Mouse (Mus musculus) hindbrain, embryonic 16.5 days (tissue): ENCODE measurements at regions not wholly inside any gene's neighbourhood (a gene's known extent, or its start where the extent isn't known, plus 50 kb on each side); places are given as distances from the start of the nearest gene placed in this dataset.
A peak's percentile ranks its signal among the peaks of the same experiment; 100 is the strongest.

Experiments
- ATAC-seq: fragments of 200-750 bp; cut with Nextera tagmentation; 2 replicates; pipeline ENCODE4 v1.8.0; 2017; ENCODE audit warnings: moderate TSS enrichment, moderate library complexity
- H3K27ac ChIP-seq: fragments of 300-500 bp; sonication (generic); 2 replicates; pipeline ENCODE4 v1.5.1; 2014; ENCODE audit warnings: low read depth, mild to moderate bottlenecking, control low read depth, low read length, moderate library complexity
- H3K27me3 ChIP-seq: fragments of 300-500 bp; sonication (generic); replicated peaks from 2 replicates; pipeline ENCODE4 v1.6.1; 2014; ENCODE audit warnings: low read length; ENCODE audit not compliant: control insufficient read depth, insufficient read depth
- H3K36me3 ChIP-seq: fragments of 300-500 bp; sonication (generic); 2 replicates; pipeline ENCODE4 v1.6.1; 2014; ENCODE audit warnings: mild to moderate bottlenecking, low read length, moderate library complexity, mixed read lengths; ENCODE audit not compliant: control insufficient read depth, insufficient read depth
- H3K4me1 ChIP-seq: fragments of 300-500 bp; sonication (generic); 2 replicates; pipeline ENCODE4 v1.6.1; 2014; ENCODE audit warnings: low read depth, low read length; ENCODE audit not compliant: control insufficient read depth, insufficient read depth
- H3K4me2 ChIP-seq: fragments of 300-500 bp; sonication (generic); 2 replicates; pipeline ENCODE4 v1.6.1; 2014; ENCODE audit warnings: mild to moderate bottlenecking, low read length, control low read depth, moderate library complexity
- H3K4me3 ChIP-seq: fragments of 300-500 bp; sonication (generic); 2 replicates; pipeline ENCODE4 v1.5.1; 2014; ENCODE audit warnings: mild to moderate bottlenecking, low read length, control low read depth, moderate library complexity
- H3K9ac ChIP-seq: fragments of 300-500 bp; sonication (generic); 2 replicates; pipeline ENCODE4 v1.6.1; 2014; ENCODE audit warnings: low read depth, mild to moderate bottlenecking, control low read depth, low read length, moderate library complexity
- H3K9me3 ChIP-seq: fragments of 300-500 bp; sonication (generic); 2 replicates; pipeline ENCODE4 v1.6.1; 2014; ENCODE audit warnings: mild to moderate bottlenecking, low read length, moderate library complexity; ENCODE audit not compliant: control insufficient read depth
- WGBS: fragments of 180-500 bp; shearing (Covaris S2); extraction: QIAGEN DNeasy Blood & Tissue Kit; methylation state at CpG from one replicate; pipeline ENCODE4 v1.1.7; 2014; 5-methylcytosine and 5-hydroxymethylcytosine counted together

GRCm38 (mm10) chr4:95197077-95197711 is 145.2 kb upstream of the Jun start:
- Histone ChIP-seq H3K36me3 (no peaks in the 10 kb centered on the region), H3K27me3 (no peaks in the 10 kb centered on the region), H3K4me1 (no peaks in the 10 kb centered on the region), H3K4me3 (no peak overlapping the region), H3K9me3 (no peaks in the 10 kb centered on the region), H3K27ac (no peak overlapping the region), H3K9ac (no peak overlapping the region), H3K4me2 (no peak overlapping the region)
- no peak for ATAC-seq
- WGBS = 74% methylated on average over 7 of the region's 7 CpGs

GRCm38 (mm10) chr4:95199394-95199793 is 147.4 kb upstream of the Jun start:
- Histone ChIP-seq H3K4me3 (no peak overlapping the region), H3K4me1 (no peaks in the 10 kb centered on the region), H3K27ac (no peak overlapping the region), H3K36me3 (no peaks in the 10 kb centered on the region), H3K9ac (no peak overlapping the region), H3K27me3 (no peaks in the 10 kb centered on the region), H3K9me3 (no peaks in the 10 kb centered on the region), H3K4me2 (no peak overlapping the region)
- peak; percentile 77; the same call in 1 of the 2 replicates for ATAC-seq
- WGBS = 29% methylated on average over 5 of the region's 5 CpGs

GRCm38 (mm10) chr4:95200130-95200529 is 148.1 kb upstream of the Jun start:
- no peaks in the 10 kb centered on the region for H3K36me3 ChIP-seq
- no peaks in the 10 kb centered on the region for H3K4me1 ChIP-seq
- H3K4me2 ChIP-seq = no peak overlapping the region
- no peaks in the 10 kb centered on the region for H3K9me3 ChIP-seq
- H3K27me3 ChIP-seq = no peaks in the 10 kb centered on the region
- no peak for ATAC-seq
- no peak overlapping the region for H3K4me3 ChIP-seq
- 92% methylated on average over 7 of the region's 7 CpGs for WGBS
- H3K9ac ChIP-seq = no peak overlapping the region
- H3K27ac ChIP-seq = no peak overlapping the region

- Histone ChIP-seq H3K27me3 (no peaks in the 10 kb centered on the region), H3K9me3 (no peaks in the 10 kb centered on the region), H3K27ac (no peak overlapping the region), H3K9ac (no peak overlapping the region), H3K4me1 (no peaks in the 10 kb centered on the region), H3K4me3 (no peak overlapping the region), H3K36me3 (no peaks in the 10 kb centered on the region), H3K4me2 (no peak overlapping the region)
- 88% methylated on average over 6 of the region's 6 CpGs for WGBS
- no peak for ATAC-seq
These were observed 150.5 kb upstream of the Jun start for GRCm38 (mm10) chr4:95202478-95202877.

GRCm38 (mm10) chr4:95203577-95203976 is 151.6 kb upstream of the Jun start:
- no peak for ATAC-seq
- H3K36me3 ChIP-seq = no peaks in the 10 kb centered on the region
- no peak overlapping the region for H3K9ac ChIP-seq
- H3K27ac ChIP-seq = no peak overlapping the region
- H3K27me3 ChIP-seq = no peaks in the 10 kb centered on the region
- H3K4me1 ChIP-seq = no peaks in the 10 kb centered on the region
- no peaks in the 10 kb centered on the region for H3K9me3 ChIP-seq
- H3K4me2 ChIP-seq = no peak overlapping the region
- no peak overlapping the region for H3K4me3 ChIP-seq

- Histone ChIP-seq H3K9ac (no peak overlapping the region), H3K27me3 (no peaks in the 10 kb centered on the region), H3K4me3 (no peak overlapping the region), H3K4me1 (no peaks in the 10 kb centered on the region), H3K27ac (no peak overlapping the region), H3K4me2 (no peak overlapping the region), H3K9me3 (no peaks in the 10 kb centered on the region), H3K36me3 (no peaks in the 10 kb centered on the region)
- WGBS = 80% methylated on average over 1 of the region's 1 CpGs
- no peak for ATAC-seq
These were observed 153.3 kb upstream of the Jun start for GRCm38 (mm10) chr4:95205372-95205771.

- no peak overlapping the region for H3K4me3 ChIP-seq
- no peak for ATAC-seq
- no peaks in the 10 kb centered on the region for H3K36me3 ChIP-seq
- no peaks in the 10 kb centered on the region for H3K27me3 ChIP-seq
- H3K4me2 ChIP-seq = no peak overlapping the region
- no peaks in the 10 kb centered on the region for H3K9me3 ChIP-seq
- no peak overlapping the region for H3K27ac ChIP-seq
- WGBS = 85% methylated on average over 5 of the region's 5 CpGs
- H3K9ac ChIP-seq = no peak overlapping the region
- no peaks in the 10 kb centered on the region for H3K4me1 ChIP-seq
These were observed 155.8 kb upstream of the Jun start for GRCm38 (mm10) chr4:95207783-95208182.

GRCm38 (mm10) chr4:95208827-95209226 is 156.8 kb upstream of the Jun start:
- H3K9me3 ChIP-seq = no peaks in the 10 kb centered on the region
- H3K27me3 ChIP-seq = no peaks in the 10 kb centered on the region
- no peaks in the 10 kb centered on the region for H3K4me1 ChIP-seq
- H3K27ac ChIP-seq = no peak overlapping the region
- no peak overlapping the region for H3K9ac ChIP-seq
- no peaks in the 10 kb centered on the region for H3K36me3 ChIP-seq
- no peak overlapping the region for H3K4me3 ChIP-seq
- 78% methylated on average over 7 of the region's 7 CpGs for WGBS
- no peak for ATAC-seq
- H3K4me2 ChIP-seq = no peak overlapping the region

GRCm38 (mm10) chr4:95209322-95210119 is 157.5 kb upstream of the Jun start:
- Histone ChIP-seq H3K27ac (no peak overlapping the region), H3K9me3 (no peaks in the 10 kb centered on the region), H3K9ac (no peak overlapping the region), H3K4me1 (no peaks in the 10 kb centered on the region), H3K27me3 (no peaks in the 10 kb centered on the region), H3K4me3 (no peak overlapping the region), H3K36me3 (no peaks in the 10 kb centered on the region), H3K4me2 (no peak overlapping the region)
- ATAC-seq = 0 out of 2 replicates have a peak, but pooled peaks have one; percentile 37
- 56% methylated on average over 3 of the region's 3 CpGs for WGBS
